Mouse (Mus musculus) heart, embryonic 10.5 days (tissue): ENCODE results near the gene Gm49322. TPM values are rescaled to one million over a fixed set of nuclear protein-coding genes. Genes with fewer than 3 reads are reported as not detected.
A peak's percentile ranks its signal among the peaks of the same experiment; 100 is the strongest.

Experiments
- DNase-seq: peaks from one replicate; pipeline ENCODE4 v3.0.0-alpha.2; 2017; ENCODE audit warnings: low spot score
- H3K27ac ChIP-seq: fragments of 300-500 bp; sonication (generic); 2 replicates; pipeline ENCODE4 v1.5.1; 2016; ENCODE audit warnings: mild to moderate bottlenecking
- H3K27me3 ChIP-seq: fragments of 300-500 bp; sonication (generic); 2 replicates; pipeline ENCODE4 v1.6.1; 2016; ENCODE audit warnings: mild to moderate bottlenecking; ENCODE audit not compliant: poor library complexity, insufficient read depth, severe bottlenecking
- H3K36me3 ChIP-seq: fragments of 300-500 bp; sonication (generic); 2 replicates; pipeline ENCODE4 v1.6.1; 2016; ENCODE audit warnings: mild to moderate bottlenecking, moderate library complexity
- H3K4me1 ChIP-seq: fragments of 300-500 bp; sonication (generic); 2 replicates; pipeline ENCODE4 v1.6.1; 2016; ENCODE audit warnings: mild to moderate bottlenecking
- H3K4me3 ChIP-seq: fragments of 300-500 bp; sonication (generic); 2 replicates; pipeline ENCODE4 v1.5.1; 2016; ENCODE audit warnings: mild to moderate bottlenecking, moderate library complexity
- H3K9me3 ChIP-seq: fragments of 300-500 bp; sonication (generic); 2 replicates; pipeline ENCODE4 v1.6.1; 2016; ENCODE audit warnings: mild to moderate bottlenecking, moderate library complexity
- WGBS: fragments of 180-500 bp; shearing (Covaris S2); methylation state at CpG from one replicate; pipeline ENCODE4 v1.1.7; 2016; 5-methylcytosine and 5-hydroxymethylcytosine counted together
- polyA plus RNA-seq: library from polyadenylated mRNA; unstranded; fragments of >200 nt; fragmentation: Nextera tagmentation; extraction: Ambion mirVana; gene quantifications from 2 replicates; pipeline ENCODE4 v1.2.1, GENCODE M21; 2016

Gm49322 gene
- polyA plus RNA-seq, 1 experiment from 2014 or later = 3.5 TPM

- 72% methylated on average over 3 of the region's 3 CpGs for WGBS
- Histone ChIP-seq H3K27me3 (no peaks in the 10 kb centered on the region), H3K36me3 (no peaks in the 10 kb centered on the region), H3K4me3 (peak overlapping the region; percentile 88), H3K4me1 (peaks cover 96% of the 10 kb centered on the region), H3K9me3 (no peaks in the 10 kb centered on the region), H3K27ac (0 out of 2 replicates have a peak overlapping the region, but pooled peaks have one; percentile 30)
- DNase-seq = no peak
These were observed 30.9 kb upstream of the Gm49322 start for GRCm38 (mm10) chr10:80574896-80575295.

GRCm38 (mm10) chr10:80575925-80576324, 29.9 kb upstream of the Gm49322 start:
- H3K27ac ChIP-seq = peak overlapping the region; percentile 92
- no peak for DNase-seq
- H3K9me3 ChIP-seq = no peaks in the 10 kb centered on the region
- H3K4me1 ChIP-seq = peaks cover 85% of the 10 kb centered on the region
- 12% methylated on average over 17 of the region's 17 CpGs for WGBS
- H3K27me3 ChIP-seq = no peaks in the 10 kb centered on the region
- no peaks in the 10 kb centered on the region for H3K36me3 ChIP-seq
- peak overlapping the region; percentile 88 for H3K4me3 ChIP-seq

GRCm38 (mm10) chr10:80576351-80577194, 29.2 kb upstream of the Gm49322 start:
- no peaks in the 10 kb centered on the region for H3K27me3 ChIP-seq
- peak overlapping the region; percentile 88 for H3K4me3 ChIP-seq
- no peaks in the 10 kb centered on the region for H3K36me3 ChIP-seq
- peak overlapping the region; percentile 92 for H3K27ac ChIP-seq
- H3K9me3 ChIP-seq = no peaks in the 10 kb centered on the region
- H3K4me1 ChIP-seq = peaks cover 79% of the 10 kb centered on the region
- WGBS = under 1% methylated on average over 95 of the region's 96 CpGs
- no peak for DNase-seq

GRCm38 (mm10) chr10:80577195-80578130, 28.4 kb upstream of the Gm49322 start, which contains the start of gene Klf16:
Gene Klf16 (minus strand): TSS chr10:80577321.
- H3K4me1 ChIP-seq = peaks cover 70% of the 10 kb centered on the region
- under 1% methylated on average over 69 of the region's 97 CpGs for WGBS

GRCm38 (mm10) chr10:80578131-80578750, 27.6 kb upstream of the Gm49322 start:
- no peaks in the 10 kb centered on the region for H3K27me3 ChIP-seq
- H3K36me3 ChIP-seq = peaks cover 10% of the 10 kb centered on the region
- peaks cover 62% of the 10 kb centered on the region for H3K4me1 ChIP-seq
- H3K27ac ChIP-seq = peak overlapping the region; percentile 92
- H3K4me3 ChIP-seq = peak overlapping the region; percentile 88
- WGBS = under 1% methylated on average over 29 of the region's 29 CpGs
- peak; percentile 94 for DNase-seq
- H3K9me3 ChIP-seq = no peaks in the 10 kb centered on the region

More at GRCm38 (mm10) chr10:80577195-80578130, 28.4 kb upstream of the Gm49322 start, which contains the start of gene Klf16:
- Histone ChIP-seq H3K36me3 (peaks cover 6% of the 10 kb centered on the region), H3K27me3 (no peaks in the 10 kb centered on the region), H3K9me3 (no peaks in the 10 kb centered on the region), H3K27ac (peak within 1 kb of the TSS; percentile 92), H3K4me3 (peak within 1 kb of the TSS; percentile 88)
- DNase-seq = peak; percentile 99

GRCm38 (mm10) chr10:80578911-80579310, 26.9 kb upstream of the Gm49322 start:
- peak overlapping the region; percentile 92 for H3K27ac ChIP-seq
- 9% methylated on average over 8 of the region's 8 CpGs for WGBS
- no peak for DNase-seq
- H3K27me3 ChIP-seq = no peaks in the 10 kb centered on the region
- peaks cover 17% of the 10 kb centered on the region for H3K36me3 ChIP-seq
- H3K4me3 ChIP-seq = peak overlapping the region; percentile 88
- peaks cover 62% of the 10 kb centered on the region for H3K4me1 ChIP-seq
- no peaks in the 10 kb centered on the region for H3K9me3 ChIP-seq

- peaks cover 47% of the 10 kb centered on the region for H3K36me3 ChIP-seq
- whole genome bisulfite sequencing = 88% methylated on average over 5 of the region's 5 CpGs
- peaks cover 61% of the 10 kb centered on the region for H3K4me1 ChIP-seq
- H3K27me3 ChIP-seq = no peaks in the 10 kb centered on the region
- H3K4me3 ChIP-seq = no peak overlapping the region
- H3K9me3 ChIP-seq = no peaks in the 10 kb centered on the region
- H3K27ac ChIP-seq = no peak overlapping the region
- no peak for DNase-seq
These were observed 22.8 kb upstream of the Gm49322 start for GRCm38 (mm10) chr10:80583047-80583446.

GRCm38 (mm10) chr10:80584045-80584488, 21.8 kb upstream of the Gm49322 start:
- Histone ChIP-seq H3K27ac (no peak overlapping the region), H3K36me3 (peaks cover 47% of the 10 kb centered on the region), H3K4me3 (no peak overlapping the region)

GRCm38 (mm10) chr10:80584642-80585552, 20.9 kb upstream of the Gm49322 start:
- WGBS = 76% methylated on average over 12 of the region's 12 CpGs
- Histone ChIP-seq H3K4me3 (no peak overlapping the region; the same call in 1 of the 2 replicates), H3K4me1 (peaks cover 62% of the 10 kb centered on the region), H3K36me3 (peaks cover 47% of the 10 kb centered on the region), H3K27me3 (no peaks in the 10 kb centered on the region), H3K27ac (no peak overlapping the region; the same call in 1 of the 2 replicates), H3K9me3 (no peaks in the 10 kb centered on the region)
- DNase-seq = no peak

More at GRCm38 (mm10) chr10:80584045-80584488, 21.8 kb upstream of the Gm49322 start:
- Histone ChIP-seq H3K4me1 (peaks cover 61% of the 10 kb centered on the region), H3K9me3 (no peaks in the 10 kb centered on the region), H3K27me3 (no peaks in the 10 kb centered on the region)
- WGBS = 63% methylated on average over 12 of the region's 12 CpGs
- no peak for DNase-seq

- peaks cover 47% of the 10 kb centered on the region for H3K36me3 ChIP-seq
- H3K4me1 ChIP-seq = peaks cover 63% of the 10 kb centered on the region
- H3K4me3 ChIP-seq = no peak overlapping the region; the same call in 1 of the 2 replicates
- WGBS = 92% methylated on average over 8 of the region's 8 CpGs
- H3K9me3 ChIP-seq = no peaks in the 10 kb centered on the region
- no peak for DNase-seq
- no peaks in the 10 kb centered on the region for H3K27me3 ChIP-seq
- H3K27ac ChIP-seq = peak overlapping the region; percentile 84; the same call in 1 of the 2 replicates
These were observed 20.2 kb upstream of the Gm49322 start for GRCm38 (mm10) chr10:80585581-80585980.

- Histone ChIP-seq H3K36me3 (peaks cover 47% of the 10 kb centered on the region), H3K9me3 (no peaks in the 10 kb centered on the region), H3K4me1 (peaks cover 65% of the 10 kb centered on the region), H3K27ac (peak overlapping the region; percentile 84), H3K4me3 (peak overlapping the region; percentile 35), H3K27me3 (no peaks in the 10 kb centered on the region)
- DNase-seq = no peak
- WGBS = 93% methylated on average over 50 of the region's 51 CpGs
These were observed 19.2 kb upstream of the Gm49322 start for GRCm38 (mm10) chr10:80586407-80587304.
